In the genomic region with DNA sequence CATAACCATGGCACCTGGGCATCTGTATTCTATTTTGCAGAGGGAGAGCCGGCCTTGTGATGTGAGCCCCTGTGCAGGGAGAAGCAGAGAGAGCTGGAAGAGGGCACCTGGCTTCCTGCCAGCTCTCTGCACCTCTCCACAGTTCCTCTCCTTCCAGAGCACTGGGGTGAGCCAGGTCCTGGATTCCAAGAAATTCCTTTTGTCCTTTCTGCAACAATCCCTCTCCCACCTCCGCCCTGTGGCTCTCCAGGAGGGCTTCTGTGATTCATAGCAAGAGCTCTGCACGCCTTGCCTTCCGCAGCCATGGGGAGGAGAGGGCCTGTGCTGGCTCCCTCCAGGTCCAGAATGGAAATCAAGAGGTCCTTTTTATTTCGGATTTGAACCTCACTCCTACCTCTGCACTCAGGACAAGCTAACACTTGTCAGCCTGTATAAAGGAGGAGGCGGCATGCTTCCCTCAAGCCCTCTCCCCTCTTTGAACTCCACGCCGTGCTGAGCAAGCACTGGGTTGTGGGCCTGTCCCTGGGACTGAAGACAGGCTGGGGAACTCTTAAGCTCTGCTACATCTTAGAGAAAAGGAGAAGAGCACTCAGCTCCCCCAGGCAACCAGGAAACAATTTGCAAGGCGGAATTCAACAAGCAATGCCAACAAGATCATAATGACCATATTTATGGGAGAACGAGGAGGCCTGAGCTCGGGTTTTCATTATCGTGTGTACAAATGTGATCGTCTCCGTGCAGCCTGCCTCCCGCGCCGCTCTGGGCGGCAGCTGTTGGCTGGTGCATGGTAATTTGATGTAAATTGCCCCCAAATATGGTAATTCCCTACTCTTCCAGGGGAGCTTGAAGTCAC, we compare ENCODE assay signal across 8 mouse cellular contexts. TPM values are rescaled to one million over a fixed set of nuclear protein-coding genes. Genes with fewer than 3 reads are reported as not detected.
DNase-seq lines count a peak whose midpoint lies in the region; ATAC-seq and TF ChIP-seq lines count a peak whose summit lies in the region.

No protein-coding gene starts in this region.

- 0 out of 2 replicates have a peak, but pooled peaks cover 5% of the 10 kb centered on the region for H3K27me3 ChIP-seq in lung, postnatal 0 days (replicated peaks; ENCODE audit: insufficient read depth, low read length)
- peaks cover 94% of the 10 kb centered on the region for H3K27me3 ChIP-seq in embryonic facial prominence, embryonic 10.5 days (replicated peaks; ENCODE audit: low read depth, poor library complexity, severe bottlenecking)
- peaks cover 20% of the 10 kb centered on the region; the same call in 1 of the 2 replicates for H3K27me3 ChIP-seq in hindbrain, embryonic 11.5 days (ENCODE audit: control insufficient read depth, insufficient read depth, low read length)

- H3K4me1 ChIP-seq in lung, postnatal 0 days (ENCODE audit: insufficient read depth, low read depth, low read length) = peaks cover 3% of the 10 kb centered on the region; the same call in 1 of the 2 replicates
- H3K4me1 ChIP-seq in embryonic facial prominence, embryonic 10.5 days = peaks cover 59% of the 10 kb centered on the region
- peaks cover 20% of the 10 kb centered on the region for H3K4me1 ChIP-seq in hindbrain, embryonic 11.5 days (replicated peaks; ENCODE audit: control insufficient read depth, insufficient read depth, low read length)

- 0 out of 2 replicates have a peak overlapping the region, but pooled peaks have one; percentile 0 for H3K4me3 ChIP-seq in lung, postnatal 0 days (ENCODE audit: low read depth, low read length)
- H3K4me3 ChIP-seq in embryonic facial prominence, embryonic 10.5 days = peak overlapping the region; percentile 42
- H3K4me3 ChIP-seq in hindbrain, embryonic 11.5 days (ENCODE audit: low read depth, low read length) = peak overlapping the region; percentile 6; the same call in 1 of the 2 replicates
- no peak overlapping the region for H3K4me3 ChIP-seq in layer of hippocampus, adult 2 months

- no peaks in the 10 kb centered on the region for H3K36me3 ChIP-seq in lung, postnatal 0 days (ENCODE audit: insufficient read depth, low read length)
- no peaks in the 10 kb centered on the region for H3K36me3 ChIP-seq in embryonic facial prominence, embryonic 10.5 days (replicated peaks)
- H3K36me3 ChIP-seq in hindbrain, embryonic 11.5 days (ENCODE audit: control insufficient read depth, insufficient read depth, low read length) = no peaks in the 10 kb centered on the region

- ATAC-seq in lung, postnatal 0 days = no peak
- peak; percentile 34; the same call in 1 of the 2 replicates for ATAC-seq in hindbrain, embryonic 11.5 days (ENCODE audit: low FRiP score)

- no peak for TF ChIP-seq CTCF in lung, postnatal 0 days (IDR thresholded peaks at IDR 0.05)
- no peak for TF ChIP-seq CTCF in layer of hippocampus, adult 2 months (conservative IDR thresholded peaks at IDR 0.05)

- DNase-seq in lung, postnatal 0 days (ENCODE audit: low spot score) = peak; percentile 29
- no peak for DNase-seq in lung, postnatal 10 days
- peak; percentile 60 for DNase-seq in embryonic facial prominence, embryonic 10.5 days (ENCODE audit: low spot score)
- peak; percentile 57 for DNase-seq in hindbrain, embryonic 11.5 days (ENCODE audit: low spot score)
- peak; percentile 48 for DNase-seq in mesoderm, embryonic 11.5 days (ENCODE audit: low read depth, low spot score)
- peak; percentile 46 for DNase-seq in thymus, postnatal 4 days
- no peak for DNase-seq in urinary bladder, postnatal 10 days (ENCODE audit: low spot score)
- no peak for DNase-seq in layer of hippocampus, adult 2 months (ENCODE audit: low spot score in 2 of 2)

- H3K9me3 ChIP-seq in lung, postnatal 0 days (ENCODE audit: low read length) = no peaks in the 10 kb centered on the region
- no peaks in the 10 kb centered on the region for H3K9me3 ChIP-seq in embryonic facial prominence, embryonic 10.5 days
- H3K9me3 ChIP-seq in hindbrain, embryonic 11.5 days (ENCODE audit: control insufficient read depth, low read length) = no peaks in the 10 kb centered on the region

- 20% methylated on average over 18 of the region's 18 CpGs for WGBS in lung, postnatal 0 days
- WGBS in embryonic facial prominence, embryonic 10.5 days = 5% methylated on average over 18 of the region's 18 CpGs
- 5% methylated on average over 18 of the region's 18 CpGs for WGBS in hindbrain, embryonic 11.5 days

- no peak overlapping the region for H3K9ac ChIP-seq in lung, postnatal 0 days (replicated peaks; ENCODE audit: low read depth)
- H3K9ac ChIP-seq in hindbrain, embryonic 11.5 days (ENCODE audit: low read depth, low read length) = no peak overlapping the region

- TF ChIP-seq EP300 in lung, postnatal 0 days (IDR thresholded peaks at IDR 0.05) = no peak

- H3K27ac ChIP-seq in lung, postnatal 0 days (ENCODE audit: low read length) = no peak overlapping the region
- H3K27ac ChIP-seq in embryonic facial prominence, embryonic 10.5 days (replicated peaks) = peak overlapping the region; percentile 66
- H3K27ac ChIP-seq in hindbrain, embryonic 11.5 days (ENCODE audit: low read depth, low read length) = 0 out of 2 replicates have a peak overlapping the region, but pooled peaks have one; percentile 24
- H3K27ac ChIP-seq in layer of hippocampus, adult 2 months = no peak overlapping the region

- peak overlapping the region; percentile 38 for H3K4me2 ChIP-seq in lung, postnatal 0 days (replicated peaks; ENCODE audit: low read depth, low read length)
- peak overlapping the region; percentile 25; the same call in 1 of the 2 replicates for H3K4me2 ChIP-seq in hindbrain, embryonic 11.5 days (replicated peaks; ENCODE audit: low read depth, low read length)

RNA-seq across cellular contexts. Expression of a gene that starts 35.3 kb away (rescaled TPM):
- polyA plus RNA-seq in lung, postnatal 0 days (2015; fragmentation: Nextera tagmentation; extraction: Ambion mirVana) = 3.7 and 5.5 TPM in 2 replicates
- polyA plus RNA-seq in embryonic facial prominence, embryonic 10.5 days (2016; fragmentation: Nextera tagmentation; extraction: Ambion mirVana) = 5.0 and 5.2 TPM in 2 replicates
- 4.5 and 6.0 TPM in 2 replicates for polyA plus RNA-seq in hindbrain, embryonic 11.5 days (2014; fragmentation: Nextera tagmentation; extraction: Ambion mirVana)
- total RNA-seq in layer of hippocampus, adult 2 months (2021) = 1 to 10 TPM; 8.7 to 9.7 TPM

Comparison
In these comparisons a context has a peak if more than half of its experiments do, and no peak if none do; other contexts are left out.
1. DNase-seq: peak in lung, postnatal 0 days (single experiment), embryonic facial prominence, embryonic 10.5 days (single experiment), hindbrain, embryonic 11.5 days (single experiment), mesoderm, embryonic 11.5 days (single experiment) and thymus, postnatal 4 days (single experiment); none in lung, postnatal 10 days (single experiment), urinary bladder, postnatal 10 days (single experiment) and layer of hippocampus, adult 2 months (0 of 2).
2. H3K27ac ChIP-seq: peak in embryonic facial prominence, embryonic 10.5 days (single experiment) and hindbrain, embryonic 11.5 days (single experiment); none in lung, postnatal 0 days (single experiment) and layer of hippocampus, adult 2 months (single experiment).